Mouse (Mus musculus) ovary, postnatal 10 days (tissue): ENCODE results near the gene Plp2.
A peak's percentile ranks its signal among the peaks of the same experiment; 100 is the strongest.

Experiments
- DNase-seq: peaks from one replicate; pipeline ENCODE4 v3.0.0; 2022; ENCODE audit warnings: low spot score

The Plp2 gene

DNA sequence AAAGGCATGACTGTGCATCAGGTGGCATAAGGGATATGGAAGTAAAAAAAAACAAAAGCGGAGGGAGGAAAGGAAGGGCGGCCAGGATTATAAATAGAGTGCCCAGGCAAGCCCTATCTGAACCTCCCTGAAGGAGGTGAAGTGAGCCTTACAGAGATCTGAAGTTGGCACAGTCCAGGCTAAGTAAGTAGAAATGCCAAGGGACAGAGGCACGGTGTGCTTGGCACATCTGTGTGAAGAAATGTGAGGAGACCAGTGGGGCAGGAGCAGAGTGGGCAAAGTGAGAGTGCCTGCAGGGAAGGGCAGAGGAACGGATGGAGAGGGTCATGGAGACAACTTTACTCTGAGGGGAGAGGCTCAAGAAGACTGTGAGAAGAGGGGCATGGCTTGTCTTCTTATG, 10.1 kb downstream of the Plp2 start:
- DNase-seq, result no peak

DNA sequence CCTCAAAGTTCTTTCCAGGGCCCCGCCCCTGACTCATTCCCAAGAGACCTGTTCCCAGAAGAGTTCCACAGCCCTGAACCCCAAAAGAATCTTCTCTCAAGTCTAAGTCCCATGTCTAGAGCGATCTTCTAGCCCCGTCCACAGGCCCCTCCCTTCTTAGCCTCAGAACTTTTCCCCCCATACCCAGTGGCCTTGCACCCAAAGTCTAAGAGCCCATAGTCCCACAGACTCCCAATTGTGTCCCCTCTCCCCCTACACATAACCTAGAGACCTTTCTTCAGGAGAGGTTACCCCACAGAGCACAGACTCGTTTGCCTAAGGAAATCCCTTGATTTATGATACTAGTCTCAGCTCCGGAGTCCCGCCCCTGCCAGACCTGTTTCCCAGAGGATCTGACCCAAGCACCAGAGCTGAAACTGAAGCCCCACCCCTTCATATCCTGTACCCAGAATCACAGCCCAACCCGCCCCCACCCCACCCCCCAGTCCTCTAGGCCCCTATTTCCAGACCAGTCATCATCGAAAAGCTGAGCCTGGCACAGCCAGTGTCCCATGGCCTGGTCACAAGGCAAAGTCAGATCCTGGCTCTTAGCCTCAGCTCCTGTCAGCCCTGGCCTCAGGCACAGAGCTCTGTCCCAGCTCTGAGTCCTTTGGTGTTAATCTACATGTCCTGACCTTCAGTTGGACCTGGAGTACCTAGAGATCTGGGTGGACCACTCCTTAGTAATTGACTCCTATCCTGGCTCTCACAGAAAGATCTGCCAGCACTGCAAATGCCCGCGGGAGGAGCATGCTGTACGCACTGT, 12.2 kb downstream of the Plp2 start:
- DNase-seq, result no peak

GRCm38 (mm10) chrX:7658031-7658784, 13.0 kb downstream of the Plp2 start:
- no peak for DNase-seq

DNA sequence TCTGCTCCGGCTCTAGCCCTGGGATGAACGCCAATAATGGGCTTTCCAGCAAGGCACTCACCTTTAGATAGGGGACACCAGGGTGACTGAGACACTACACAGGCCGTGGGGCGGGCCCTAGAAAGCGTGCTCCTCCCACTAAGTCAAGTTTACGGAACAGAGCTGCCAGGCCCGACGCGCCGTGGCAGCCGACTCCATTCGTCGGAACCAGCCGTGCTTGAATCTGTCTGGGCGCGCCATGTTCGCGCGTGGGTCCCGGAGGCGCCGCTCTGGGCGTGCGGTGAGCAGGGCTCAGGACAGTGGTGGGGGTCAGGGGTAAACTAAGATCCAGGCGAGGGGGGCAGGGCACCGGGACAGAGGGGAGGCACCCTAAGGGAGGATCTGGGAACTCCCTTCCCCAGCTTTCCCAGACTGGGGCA, 14.0 kb downstream of the Plp2 start, which contains the start of gene Prickle3:
Gene Prickle3, plus strand, starts transcription at position 40 of the 419 bp plus-strand sequence.
- no peak for DNase-seq

DNA sequence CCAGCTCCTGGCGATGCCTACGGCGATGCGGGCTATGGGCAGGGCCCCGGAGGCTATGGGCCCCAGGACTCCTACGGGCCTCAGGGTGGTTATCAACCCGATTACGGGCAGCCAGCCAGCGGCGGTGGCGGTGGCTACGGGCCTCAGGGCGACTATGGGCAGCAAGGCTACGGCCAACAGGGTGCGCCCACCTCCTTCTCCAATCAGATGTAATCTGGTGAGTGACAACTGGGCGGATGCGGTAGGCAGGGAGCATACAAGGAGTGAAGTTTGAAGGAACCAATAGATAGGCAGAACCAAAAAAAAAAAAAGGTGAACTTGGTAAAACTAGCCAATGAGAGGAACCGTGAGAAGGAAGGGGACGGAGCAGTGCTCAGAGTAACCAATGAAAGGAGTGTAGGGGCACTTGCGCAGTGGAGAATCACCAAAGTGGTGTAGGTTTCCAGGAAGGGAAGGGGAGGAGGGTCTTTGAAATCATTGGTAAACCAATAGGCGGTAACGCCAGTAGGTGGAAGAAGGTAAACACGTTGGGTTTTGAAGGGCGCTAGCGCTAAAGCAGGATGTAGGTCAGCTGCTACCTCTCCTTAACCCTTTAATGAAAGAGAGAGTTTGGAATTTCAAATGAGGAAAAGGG, 22.4 kb downstream of the Plp2 start:
- peak; percentile 45 for DNase-seq

- peak; percentile 52 for DNase-seq
Measured at GRCm38 (mm10) chrX:7645349-7645748, 25.8 kb downstream of the Plp2 start.

DNA sequence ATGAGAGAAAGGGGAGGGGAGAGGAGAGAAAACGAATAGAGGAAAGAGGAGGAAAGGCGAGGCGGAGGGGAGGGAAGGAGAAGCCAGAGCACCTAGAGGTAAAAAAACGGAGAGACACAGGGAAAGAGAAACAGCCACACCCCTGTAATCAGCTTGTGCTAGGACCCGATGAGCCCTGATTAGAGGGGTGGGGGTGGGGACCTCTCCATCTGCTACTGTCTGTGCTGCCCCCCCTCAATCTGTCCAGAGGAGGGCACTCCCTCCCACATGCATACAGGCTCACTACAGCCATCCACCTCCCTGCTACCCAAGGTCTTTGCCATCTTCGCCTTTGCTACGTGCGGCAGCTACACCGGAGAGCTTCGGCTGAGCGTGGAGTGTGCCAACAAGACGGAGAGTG, 30.4 kb downstream of the Plp2 start:
- DNase-seq, result no peak

DNA sequence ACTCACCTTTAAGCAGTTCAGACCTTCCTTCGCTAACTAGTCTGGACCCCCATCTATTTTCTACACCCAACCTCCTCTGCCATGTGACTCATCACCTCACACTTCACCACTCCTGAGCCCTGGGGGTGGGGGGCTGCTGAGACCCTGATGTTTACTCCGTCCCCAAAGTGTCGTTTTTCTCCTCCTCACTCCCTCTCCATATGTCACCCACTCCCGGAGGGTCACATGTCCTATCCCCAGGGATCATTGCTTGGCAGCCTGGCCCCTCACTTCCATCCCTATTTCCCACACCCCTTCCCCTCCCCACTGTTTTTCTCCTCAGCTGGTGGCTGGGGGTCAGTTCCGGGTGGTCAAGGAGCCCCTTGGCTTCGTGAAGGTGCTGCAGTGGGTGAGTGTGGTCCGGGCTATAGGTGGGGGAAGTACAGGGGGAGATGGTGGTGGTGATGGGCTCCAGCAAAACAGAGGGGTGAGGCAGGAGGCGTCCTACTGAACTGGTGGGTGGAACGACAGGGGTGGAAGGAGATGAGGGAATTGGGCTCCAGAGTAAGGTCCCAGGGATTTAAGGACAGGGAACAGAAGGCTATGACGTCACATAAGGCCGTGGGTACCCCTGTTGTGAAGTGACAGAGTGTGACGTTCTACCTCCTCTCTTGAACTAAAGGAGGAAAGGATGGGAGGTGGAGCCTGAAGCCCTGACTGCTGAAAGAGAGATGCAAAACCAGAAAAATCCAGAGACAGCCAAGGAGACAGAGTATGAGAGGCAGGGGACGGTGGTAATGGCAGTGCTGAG, 31.5 kb downstream of the Plp2 start:
- no peak for DNase-seq

- peak; percentile 33 for DNase-seq
Measured at GRCm38 (mm10) chrX:7638401-7639091, 32.6 kb downstream of the Plp2 start, which contains the start of gene Syp. Syp (plus strand) TSS chrX:7638471.

DNA sequence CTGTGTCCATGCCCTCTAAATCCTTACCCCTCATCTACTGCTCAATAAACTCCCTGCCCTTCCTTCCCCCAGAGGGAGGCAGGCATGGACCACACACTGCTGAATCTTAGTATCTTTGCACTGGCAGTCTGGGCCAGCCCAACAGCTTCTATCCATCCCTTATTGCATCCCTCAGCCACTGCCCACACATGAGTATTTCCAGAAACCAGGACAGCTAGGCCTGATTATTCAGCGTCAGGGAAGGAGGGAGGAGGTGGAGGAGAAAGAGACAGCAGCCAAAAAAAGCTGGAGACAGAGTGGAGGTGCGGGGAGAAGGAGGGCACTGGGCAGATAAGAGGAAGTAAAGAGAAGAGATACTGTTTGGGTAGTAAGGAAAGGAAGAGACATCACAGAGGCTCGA, 36.1 kb downstream of the Plp2 start:
- DNase-seq, result no peak

GRCm38 (mm10) chrX:7632560-7632959, 38.6 kb downstream of the Plp2 start:
- DNase-seq, result no peak
